Comparison of ENCODE assay signal across 30 mouse cellular contexts in genomic region chr7:96438392-96438791, GRCm38 (mm10).
DNase-seq lines count a peak whose midpoint lies in the region; ATAC-seq lines count a peak whose summit lies in the region.
"Had no signal": no experiment of that assay in that cellular context is flagged by ENCODE, and none has a peak within 500 bp of the region (broad histone marks: within the 10 kb centered on the region; RNA-seq: fewer than 3 reads in every experiment).

No protein-coding gene starts in this region.

- H3K27me3 ChIP-seq in neural tube, embryonic 15.5 days (replicated peaks): no peaks in the 10 kb centered on the region
- H3K27me3 ChIP-seq: forebrain, embryonic 13.5 days; hindbrain, embryonic 12.5 days; intestine, embryonic 15.5 days; liver, embryonic 12.5 days; midbrain, embryonic 13.5 days; stomach, embryonic 15.5 days had no signal

- H3K4me3 ChIP-seq in neural tube, embryonic 15.5 days (replicated peaks): no peak overlapping the region
- H3K4me3 ChIP-seq: forebrain, embryonic 13.5 days; hindbrain, embryonic 12.5 days; intestine, embryonic 15.5 days; liver, embryonic 12.5 days; midbrain, embryonic 13.5 days; stomach, embryonic 15.5 days had no signal

- no peak overlapping the region for H3K27ac ChIP-seq in neural tube, embryonic 15.5 days (replicated peaks)
- H3K27ac ChIP-seq: forebrain, embryonic 13.5 days; hindbrain, embryonic 12.5 days; hindbrain, postnatal 0 days; intestine, embryonic 15.5 days; liver, embryonic 12.5 days; macrophage; midbrain, embryonic 13.5 days; stomach, embryonic 15.5 days had no signal

- 68% methylated on average over 6 of the region's 6 CpGs for WGBS in neural tube, embryonic 15.5 days

- peak; percentile 29 for DNase-seq in layer of hippocampus, adult 11-12 months (ENCODE audit: low spot score)
- no peak for DNase-seq in layer of hippocampus, adult 9-10 months (ENCODE audit: low spot score)
- DNase-seq in right cerebral cortex, adult 18-20 months: peak; percentile 80
- DNase-seq in right cerebral cortex, postnatal 4 days: no peak
- DNase-seq in right cerebral cortex, postnatal 14 days: peak; percentile 22
- no peak for DNase-seq in lung, postnatal 25 days (ENCODE audit: low spot score)
- DNase-seq: adrenal gland, adult 2 months; adrenal gland, postnatal 36 days; B cell, adult 2 months; cerebellum, adult 8-10 months; cerebellum, postnatal 36 days; gastrocnemius, postnatal 14 days; heart, postnatal 36 days; kidney, adult 2 months; kidney, postnatal 36 days; liver, postnatal 0 days; retina, postnatal 1 day; thymus, adult 18-20 months; thymus, postnatal 25 days had no signal

- ATAC-seq in neural tube, embryonic 15.5 days (ENCODE audit: low FRiP score): no peak
- ATAC-seq: activated CD4-positive, CD25-positive, alpha-beta regulatory T cell, adult 4 months; forebrain, embryonic 13.5 days; hindbrain, postnatal 0 days; intestine, embryonic 15.5 days; liver, embryonic 12.5 days; liver, postnatal 0 days; midbrain, embryonic 13.5 days had no signal

- no peaks in the 10 kb centered on the region for H3K9me3 ChIP-seq in neural tube, embryonic 15.5 days (replicated peaks)
- H3K9me3 ChIP-seq: forebrain, embryonic 13.5 days; hindbrain, embryonic 12.5 days; intestine, embryonic 15.5 days; liver, embryonic 12.5 days; midbrain, embryonic 13.5 days; stomach, embryonic 15.5 days had no signal

- H3K9ac ChIP-seq in neural tube, embryonic 15.5 days (replicated peaks): no peak overlapping the region
- H3K9ac ChIP-seq: forebrain, embryonic 13.5 days; hindbrain, embryonic 12.5 days; intestine, embryonic 15.5 days; liver, embryonic 12.5 days; liver, postnatal 0 days; midbrain, embryonic 13.5 days; stomach, embryonic 15.5 days had no signal

- no peaks in the 10 kb centered on the region for H3K4me1 ChIP-seq in neural tube, embryonic 15.5 days
- H3K4me1 ChIP-seq: hindbrain, embryonic 12.5 days; intestine, embryonic 15.5 days; liver, embryonic 12.5 days; midbrain, embryonic 13.5 days; stomach, embryonic 15.5 days had no signal

- no peaks in the 10 kb centered on the region for H3K36me3 ChIP-seq in neural tube, embryonic 15.5 days
- H3K36me3 ChIP-seq: hindbrain, embryonic 12.5 days; intestine, embryonic 15.5 days; liver, embryonic 12.5 days; midbrain, embryonic 13.5 days; stomach, embryonic 15.5 days had no signal

- H3K4me2 ChIP-seq in neural tube, embryonic 15.5 days: no peak overlapping the region
- H3K4me2 ChIP-seq: forebrain, embryonic 13.5 days; heart, embryonic 11.5 days; hindbrain, embryonic 12.5 days; intestine, embryonic 15.5 days; liver, embryonic 12.5 days; midbrain, embryonic 13.5 days; stomach, embryonic 15.5 days had no signal

Comparison
In these comparisons a context has a peak if more than half of its experiments do, and no peak if none do; other contexts are left out.
1. DNase-seq: peak in layer of hippocampus, adult 11-12 months (single experiment), right cerebral cortex, adult 18-20 months (single experiment) and right cerebral cortex, postnatal 14 days (single experiment); none in layer of hippocampus, adult 9-10 months (single experiment), right cerebral cortex, postnatal 4 days (single experiment) and lung, postnatal 25 days (single experiment).